Mouse (Mus musculus) limb, embryonic 13.5 days (tissue): ENCODE data around the gene Fam161a. TPM values are rescaled to one million over a fixed set of nuclear protein-coding genes. Genes with fewer than 3 reads are reported as not detected.
"Not testable (repeated sequence)": the region's sequence is repeated elsewhere in the genome, so short reads cannot be mapped to it uniquely, and the experiment has no call there.

Source experiments
- ATAC-seq: fragments of 200-750 bp; cut with Nextera tagmentation; 2 replicates; pipeline ENCODE4 v1.8.0; 2017; ENCODE audit warnings: low read depth, moderate number of reproducible peaks, moderate TSS enrichment; ENCODE audit not compliant: low FRiP score
- H3K27ac ChIP-seq: fragments of 300-500 bp; sonication (generic); 2 replicates; pipeline ENCODE4 v1.5.1; 2015; ENCODE audit warnings: inconsistent platforms, mild to moderate bottlenecking, moderate library complexity
- H3K27me3 ChIP-seq: fragments of 300-500 bp; sonication (generic); 2 replicates; pipeline ENCODE4 v1.6.1; 2015; ENCODE audit warnings: mild to moderate bottlenecking, inconsistent platforms
- H3K36me3 ChIP-seq: fragments of 300-500 bp; sonication (generic); 2 replicates; pipeline ENCODE4 v1.6.1; 2015; ENCODE audit warnings: inconsistent platforms, mild to moderate bottlenecking, moderate library complexity
- H3K4me1 ChIP-seq: fragments of 300-500 bp; sonication (generic); 2 replicates; pipeline ENCODE4 v1.6.1; 2015; ENCODE audit warnings: inconsistent platforms
- H3K4me2 ChIP-seq: fragments of 300-500 bp; sonication (generic); replicated peaks from 2 replicates; pipeline ENCODE4 v1.6.1; 2015; ENCODE audit warnings: inconsistent platforms, mild to moderate bottlenecking, moderate library complexity
- H3K4me3 ChIP-seq: fragments of 300-500 bp; sonication (generic); 2 replicates; pipeline ENCODE4 v1.5.1; 2015; ENCODE audit warnings: moderate library complexity, mild to moderate bottlenecking, inconsistent platforms
- H3K9ac ChIP-seq: fragments of 300-500 bp; sonication (generic); 2 replicates; pipeline ENCODE4 v1.6.1; 2015; ENCODE audit warnings: mild to moderate bottlenecking, inconsistent platforms
- H3K9me3 ChIP-seq: fragments of 300-500 bp; sonication (generic); 2 replicates; pipeline ENCODE4 v1.6.1; 2016; ENCODE audit warnings: inconsistent platforms
- WGBS: fragments of 180-500 bp; shearing (Covaris S2); methylation state at CpG from one replicate; pipeline ENCODE4 v1.1.7; 2015; 5-methylcytosine and 5-hydroxymethylcytosine counted together
- polyA plus RNA-seq: library from polyadenylated mRNA; unstranded; fragments of >200 nt; fragmentation: Nextera tagmentation; extraction: Ambion mirVana; gene quantifications from 2 replicates; pipeline ENCODE4 v1.2.1, GENCODE M21; 2015

The Fam161a gene
- polyA plus RNA-seq, 1 experiment from 2014 or later = 2.6 TPM

DNA sequence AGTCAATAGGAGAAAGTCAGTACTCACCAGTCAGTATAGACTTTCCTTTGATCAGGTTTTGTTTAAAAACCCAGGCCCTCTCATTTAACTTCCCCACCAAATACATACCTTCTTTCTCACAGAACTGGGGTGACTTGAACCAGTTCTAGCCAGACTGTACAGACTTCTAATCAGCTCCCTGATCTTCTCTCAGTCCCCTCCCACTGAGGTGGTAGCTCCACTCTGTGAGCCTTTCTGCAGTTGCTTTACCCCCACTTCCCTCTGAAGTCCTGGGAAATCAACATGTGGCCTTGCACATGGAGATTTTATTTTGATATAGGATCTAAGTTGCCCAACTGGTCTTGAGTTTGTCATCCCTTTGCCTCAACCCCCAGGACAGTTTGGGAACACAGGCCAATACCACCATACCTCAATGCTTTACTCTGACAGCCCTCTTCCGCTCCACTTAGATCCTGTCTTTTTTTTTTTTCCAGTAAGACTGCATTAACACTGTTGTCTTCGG is 57.9 kb downstream of the Fam161a start:
- H3K4me1 ChIP-seq = peaks cover 4% of the 10 kb centered on the region; the same call in 1 of the 2 replicates
- no peak overlapping the region for H3K27ac ChIP-seq
- 91% methylated on average over 2 of the region's 2 CpGs for WGBS
- no peaks in the 10 kb centered on the region for H3K36me3 ChIP-seq
- H3K4me3 ChIP-seq = no peak overlapping the region
- H3K9me3 ChIP-seq = no peaks in the 10 kb centered on the region
- H3K27me3 ChIP-seq = no peaks in the 10 kb centered on the region
- no peak overlapping the region for H3K4me2 ChIP-seq
- no peak for ATAC-seq
- no peak overlapping the region for H3K9ac ChIP-seq

DNA sequence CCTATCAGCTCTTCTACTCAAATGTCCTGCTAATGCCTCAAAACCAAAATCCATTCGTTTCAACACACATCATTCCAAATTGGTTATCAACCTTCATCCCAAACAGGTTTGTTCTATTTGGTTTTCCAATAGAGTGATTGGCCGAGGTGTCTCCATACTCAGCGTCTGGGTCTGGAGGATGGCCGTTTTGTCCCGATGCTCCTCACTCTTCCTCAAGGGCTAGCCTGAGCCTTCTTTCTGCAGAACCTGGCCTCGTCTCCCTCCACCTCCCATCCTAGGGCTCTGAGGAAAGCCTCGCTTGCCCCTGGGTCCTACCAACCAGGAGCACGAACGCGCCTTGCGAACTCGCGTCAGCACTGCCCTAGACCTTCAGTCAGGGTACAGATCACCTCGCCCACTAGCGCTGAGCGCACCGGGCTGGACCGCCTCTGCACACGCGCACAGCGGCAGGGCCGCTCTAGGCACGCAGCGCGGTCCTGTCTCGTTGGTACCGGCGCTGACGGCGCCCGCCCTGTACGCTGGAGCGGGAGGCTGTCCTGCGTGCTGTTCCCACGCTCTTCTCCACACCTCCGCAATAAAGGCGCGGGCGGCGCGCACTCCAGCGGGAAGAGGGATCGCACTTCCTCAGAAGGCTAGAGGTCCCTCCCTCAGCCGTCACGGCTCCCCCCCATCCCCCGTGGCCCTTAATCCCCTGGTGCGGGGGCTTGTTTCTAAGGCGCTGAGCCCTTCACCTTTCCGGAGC is 60.2 kb downstream of the Fam161a start:
- no peaks in the 10 kb centered on the region for H3K36me3 ChIP-seq
- H3K27me3 ChIP-seq = no peaks in the 10 kb centered on the region
- peak overlapping the region; percentile 69 for H3K4me3 ChIP-seq
- WGBS = under 1% methylated on average over 45 of the region's 49 CpGs
- H3K4me1 ChIP-seq = peaks cover 4% of the 10 kb centered on the region; the same call in 1 of the 2 replicates
- H3K4me2 ChIP-seq = peak overlapping the region; percentile 64
- H3K27ac ChIP-seq = peak overlapping the region; percentile 56; the same call in 1 of the 2 replicates
- H3K9ac ChIP-seq = peak overlapping the region; percentile 79
- no peaks in the 10 kb centered on the region for H3K9me3 ChIP-seq
- ATAC-seq = peak; percentile 100

DNA sequence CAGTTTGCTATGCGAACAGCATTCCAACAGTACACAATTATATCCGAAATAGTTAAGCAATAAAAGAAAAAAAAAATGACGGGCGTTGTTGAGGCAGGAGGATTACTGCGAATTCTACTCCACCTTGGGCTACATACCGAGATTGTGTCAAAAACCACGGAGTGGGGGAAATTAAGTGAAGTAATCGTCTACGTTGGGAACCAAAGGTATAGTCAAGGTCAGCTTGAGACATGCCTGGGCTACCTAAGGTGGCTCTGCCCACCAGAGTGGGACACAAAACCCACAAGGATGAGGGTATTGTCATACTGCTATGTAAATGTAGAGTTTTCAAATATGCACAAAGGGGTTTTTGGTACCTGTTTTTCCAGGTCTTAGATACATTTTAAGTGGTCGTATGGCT is 60.9 kb downstream of the Fam161a start:
- H3K27ac ChIP-seq = no peak overlapping the region
- H3K9me3 ChIP-seq = no peaks in the 10 kb centered on the region

DNA sequence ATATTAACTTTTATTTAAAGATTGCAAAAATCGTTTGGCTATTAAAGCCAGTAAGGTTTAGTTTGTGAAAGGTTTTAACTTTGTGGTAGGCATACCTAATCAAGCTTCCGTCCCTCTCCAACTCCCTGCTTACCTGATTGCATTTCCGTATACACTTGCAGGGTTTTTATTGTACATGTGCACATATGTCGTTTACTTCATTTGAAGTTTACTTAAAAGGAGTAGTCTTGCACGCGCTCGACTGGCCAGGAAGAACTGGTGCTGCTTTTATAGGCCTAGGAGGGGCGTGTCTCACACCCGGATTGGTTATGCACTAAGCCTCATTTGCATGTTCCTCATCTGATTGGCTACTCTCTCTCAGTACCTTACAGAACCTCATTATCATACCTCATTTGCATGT is 61.7 kb downstream of the Fam161a start:
- WGBS = 86% methylated on average over 9 of the region's 9 CpGs
- not testable (repeated sequence) for H3K4me2 ChIP-seq, H3K9ac ChIP-seq, ATAC-seq, H3K4me3 ChIP-seq, H3K9me3 ChIP-seq, H3K4me1 ChIP-seq, H3K27ac ChIP-seq, H3K36me3 ChIP-seq, H3K27me3 ChIP-seq

More for the DNA sequence above, 60.9 kb downstream of the Fam161a start:
- WGBS = 7% methylated on average over 10 of the region's 10 CpGs
- Histone ChIP-seq H3K4me2 (peak overlapping the region; percentile 64), H3K4me3 (peak overlapping the region; percentile 69), H3K36me3 (no peaks in the 10 kb centered on the region), H3K9ac (peak overlapping the region; percentile 79), H3K27me3 (no peaks in the 10 kb centered on the region), H3K4me1 (peaks cover 4% of the 10 kb centered on the region; the same call in 1 of the 2 replicates)
- no peak for ATAC-seq

DNA sequence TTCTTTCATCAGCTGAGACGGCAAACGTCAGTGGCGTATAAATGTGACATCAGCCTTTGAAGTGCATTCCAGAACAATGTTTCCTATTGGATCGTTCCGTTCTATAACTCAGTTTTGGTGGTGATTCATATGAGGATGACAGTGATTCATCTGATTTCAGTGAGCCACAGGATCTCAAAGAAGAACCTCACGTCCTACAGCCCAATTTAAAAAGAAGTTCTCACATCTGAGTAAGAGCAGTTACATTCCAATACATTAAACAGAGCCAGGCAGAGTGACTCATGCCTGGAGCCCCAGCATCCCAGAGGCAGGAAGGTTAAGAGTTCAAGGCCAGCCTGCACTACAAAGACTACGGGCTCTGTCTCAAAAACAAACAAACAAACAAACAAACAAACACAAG is 67.5 kb downstream of the Fam161a start:
- no peak overlapping the region for H3K4me2 ChIP-seq
- H3K27ac ChIP-seq = no peak overlapping the region
- H3K9ac ChIP-seq = no peak overlapping the region
- H3K36me3 ChIP-seq = no peaks in the 10 kb centered on the region
- 74% methylated on average over 7 of the region's 7 CpGs for WGBS
- H3K4me1 ChIP-seq = no peaks in the 10 kb centered on the region
- no peak overlapping the region for H3K4me3 ChIP-seq
- H3K9me3 ChIP-seq = no peaks in the 10 kb centered on the region
- H3K27me3 ChIP-seq = no peaks in the 10 kb centered on the region
- ATAC-seq = no peak

DNA sequence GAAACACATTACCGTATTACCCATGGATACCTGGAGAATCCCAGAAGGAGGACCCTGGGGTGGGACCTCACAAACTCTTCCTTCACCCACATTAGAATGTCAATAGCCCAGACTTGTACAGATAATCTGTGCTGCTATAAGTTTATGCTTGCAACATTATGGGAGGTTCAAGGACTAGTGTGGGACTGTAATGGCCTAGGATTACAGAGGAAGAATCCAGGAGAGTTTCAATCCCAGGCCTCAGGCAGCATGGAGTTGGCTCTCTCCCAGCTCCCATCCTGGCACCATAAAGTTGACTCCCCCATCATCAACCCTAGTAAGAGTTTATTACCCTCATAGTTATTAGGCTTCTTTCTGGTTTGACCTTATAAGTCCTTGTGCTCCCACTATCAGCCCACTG is 71.2 kb downstream of the Fam161a start:
- no peaks in the 10 kb centered on the region for H3K36me3 ChIP-seq
- WGBS = 90% methylated on average over 1 of the region's 1 CpGs
- no peaks in the 10 kb centered on the region for H3K27me3 ChIP-seq
- H3K9me3 ChIP-seq = no peaks in the 10 kb centered on the region
- H3K4me3 ChIP-seq = no peak overlapping the region
- H3K4me1 ChIP-seq = peaks cover 4% of the 10 kb centered on the region; the same call in 1 of the 2 replicates
- no peak for ATAC-seq
- no peak overlapping the region for H3K4me2 ChIP-seq
- H3K9ac ChIP-seq = no peak overlapping the region
- no peak overlapping the region for H3K27ac ChIP-seq

Other genes starting within 250 kb of the Fam161a start
- 5.5 TPM in 2 replicates for gene B3gnt2, start 146.6 kb upstream of the Fam161a start, polyA plus RNA-seq
- gene Zrsr1, start 35.5 kb upstream of the Fam161a start, polyA plus RNA-seq = 3.6 and 3.8 TPM in 2 replicates
- gene Gm28048, start 25.4 kb upstream of the Fam161a start, polyA plus RNA-seq = 7.1 and 7.6 TPM in 2 replicates
- 372 and 377 TPM in 2 replicates for gene Commd1, start 25.1 kb upstream of the Fam161a start, polyA plus RNA-seq
- 290 and 295 TPM in 2 replicates for gene Cct4, start 17.0 kb upstream of the Fam161a start, polyA plus RNA-seq
- gene Xpo1, start 248.5 kb downstream of the Fam161a start, polyA plus RNA-seq = 102 and 116 TPM in 2 replicates